Mouse (Mus musculus) cerebellum, adult (tissue): ENCODE measurements around the gene Rergl.

Experiments
- ATAC-seq: cut with Nextera tagmentation; 2 replicates; pipeline ENCODE4 v1.9.2; 2017; ENCODE audit warnings: mild to moderate bottlenecking, moderate library complexity, mixed read lengths; ENCODE audit not compliant: insufficient number of reproducible peaks, low FRiP score, low TSS enrichment

Rergl gene

DNA sequence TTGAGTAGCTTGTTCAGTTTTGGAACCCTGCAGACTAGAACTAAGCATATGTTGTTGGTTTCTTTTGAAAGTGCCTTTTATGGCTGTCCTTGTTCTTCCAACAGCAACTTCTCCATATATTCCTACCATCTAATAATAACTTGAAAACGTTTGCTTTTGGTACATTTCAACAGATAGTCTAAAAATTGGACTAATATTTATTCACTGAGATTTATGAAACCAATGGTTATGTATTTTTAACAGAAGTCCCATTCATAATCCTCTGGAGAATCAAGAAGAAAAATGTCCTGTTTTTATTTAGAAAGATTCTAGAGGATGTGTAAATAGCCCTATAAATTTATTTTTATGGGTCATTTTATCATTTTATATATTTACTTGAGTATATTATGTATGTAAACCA is at the start of gene Rergl:
Rergl (minus strand) TSS at position 101 of the 400 bp plus-strand sequence.
- no peak for ATAC-seq

DNA sequence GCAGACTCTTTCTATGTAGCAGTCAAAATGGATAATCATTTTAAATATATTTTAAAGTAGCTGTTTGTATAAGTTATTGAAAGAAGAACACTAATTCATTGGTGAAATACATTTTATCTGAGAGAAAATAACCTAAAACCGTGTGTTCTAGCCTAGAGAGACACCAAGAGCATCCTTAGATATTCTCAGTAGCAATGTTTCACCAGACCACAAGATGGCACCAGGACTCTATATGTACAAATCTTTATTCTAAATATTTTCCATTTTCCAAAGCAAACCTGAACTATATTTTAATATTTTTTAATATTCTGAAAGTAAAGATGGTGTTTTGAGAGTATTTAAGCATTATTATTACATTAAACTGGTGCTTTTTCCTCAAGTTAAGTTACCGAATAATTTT is 36.7 kb upstream of the Rergl start:
- ATAC-seq, result no peak

DNA sequence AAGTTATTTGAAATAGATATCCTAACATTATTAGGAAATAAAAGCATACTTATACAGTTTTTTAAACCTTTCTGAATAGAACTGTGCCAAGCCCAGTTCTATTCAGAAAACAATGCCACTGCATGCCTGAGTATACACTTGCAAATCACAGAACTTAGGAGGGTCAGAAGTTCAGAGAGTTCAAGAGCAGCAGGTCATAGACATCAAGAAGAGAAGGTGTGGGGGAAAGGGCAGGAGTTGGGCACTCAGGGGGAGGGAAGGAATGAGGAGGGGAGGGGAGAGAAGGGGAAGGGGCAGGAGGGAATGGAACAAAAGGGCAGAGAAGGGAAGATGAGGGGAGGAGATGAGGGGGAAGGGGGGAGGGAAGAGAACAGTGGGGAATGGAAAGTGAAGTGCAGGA is 23.6 kb upstream of the Rergl start:
- no peak for ATAC-seq

DNA sequence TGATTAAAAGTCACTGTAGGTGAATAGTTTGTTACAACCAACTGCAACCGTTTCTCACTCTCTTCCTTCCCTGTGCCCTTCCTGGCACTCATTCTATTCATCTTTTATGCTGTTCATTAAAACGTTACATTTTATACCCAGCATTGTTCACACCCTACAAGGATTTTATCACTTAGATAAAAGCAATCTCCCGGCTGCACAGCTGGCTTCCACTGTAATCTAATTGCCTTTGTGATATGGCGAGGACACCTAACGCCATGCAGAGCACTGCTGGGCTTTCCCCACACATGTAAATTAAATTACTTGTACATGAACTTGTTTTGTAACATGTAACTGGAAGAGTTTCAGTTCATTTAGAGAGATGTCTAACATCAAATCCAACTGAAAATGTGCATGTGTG is 22.5 kb upstream of the Rergl start:
- ATAC-seq, result no peak

DNA sequence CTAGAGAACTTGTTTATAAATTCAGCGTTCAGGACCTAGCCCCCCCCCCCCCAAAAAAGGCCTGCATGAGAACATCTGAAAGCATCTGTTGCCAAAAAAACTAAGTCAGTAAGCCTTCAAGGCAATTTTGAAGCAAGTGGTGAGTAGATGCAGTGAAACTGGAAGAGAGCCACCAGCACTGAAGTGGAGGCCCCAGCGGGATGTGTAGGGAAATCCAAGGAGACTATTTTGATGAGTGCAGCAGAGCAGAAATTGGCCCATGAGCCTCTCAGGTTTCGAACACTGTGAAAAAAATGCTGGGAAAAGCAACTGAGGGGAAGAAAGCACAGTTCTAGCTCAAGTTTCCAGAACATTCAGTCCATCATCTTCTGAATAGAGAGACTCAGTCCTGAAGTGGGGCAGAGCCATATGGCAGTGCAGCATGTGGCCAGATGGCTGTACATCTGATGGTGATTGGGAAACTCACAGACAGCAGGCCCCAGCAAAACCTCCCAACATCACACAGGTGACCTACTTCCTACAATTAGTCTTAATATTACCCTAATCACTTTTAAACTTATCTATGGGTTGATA is 13.2 kb upstream of the Rergl start:
- ATAC-seq, result peak; percentile 72; the same call in 1 of the 2 replicates

DNA sequence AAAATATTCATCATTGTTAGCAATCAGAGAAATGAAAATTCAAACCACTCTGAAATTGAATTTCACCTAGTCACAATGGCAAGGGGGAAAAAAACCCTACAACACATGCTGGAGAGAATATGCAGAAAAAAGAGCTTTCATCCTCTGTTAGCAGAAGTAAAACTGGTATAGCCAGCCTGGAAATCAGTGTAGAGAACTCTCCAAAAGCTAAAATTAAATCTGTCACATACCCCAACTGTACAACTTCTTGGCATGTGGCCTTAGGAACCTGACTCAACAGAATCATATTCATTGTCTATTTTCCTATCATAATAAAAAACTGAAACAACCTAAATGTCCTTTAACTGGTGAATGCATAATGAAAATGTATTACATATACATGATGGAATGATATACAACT is 22.0 kb downstream of the Rergl start:
- no peak for ATAC-seq

DNA sequence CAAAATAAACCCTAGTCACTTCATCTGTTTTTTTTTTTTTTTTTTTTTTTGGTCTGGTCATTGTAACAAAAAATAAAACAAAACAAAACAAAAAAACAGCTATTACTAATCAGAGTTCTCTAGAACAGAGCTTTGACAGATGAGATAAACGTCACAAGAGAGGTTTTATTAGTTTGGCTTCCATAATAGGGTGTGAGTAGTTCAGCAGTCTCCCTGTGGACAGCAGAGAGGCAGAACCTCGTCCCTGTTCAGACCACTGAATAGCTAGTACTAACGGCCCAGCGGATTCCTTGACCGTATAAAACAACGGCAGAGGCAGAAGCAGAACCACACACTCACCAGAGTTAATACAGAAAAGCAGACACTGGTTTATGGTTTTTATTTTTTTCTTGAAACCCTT is 36.8 kb downstream of the Rergl start:
- no peak for ATAC-seq

DNA sequence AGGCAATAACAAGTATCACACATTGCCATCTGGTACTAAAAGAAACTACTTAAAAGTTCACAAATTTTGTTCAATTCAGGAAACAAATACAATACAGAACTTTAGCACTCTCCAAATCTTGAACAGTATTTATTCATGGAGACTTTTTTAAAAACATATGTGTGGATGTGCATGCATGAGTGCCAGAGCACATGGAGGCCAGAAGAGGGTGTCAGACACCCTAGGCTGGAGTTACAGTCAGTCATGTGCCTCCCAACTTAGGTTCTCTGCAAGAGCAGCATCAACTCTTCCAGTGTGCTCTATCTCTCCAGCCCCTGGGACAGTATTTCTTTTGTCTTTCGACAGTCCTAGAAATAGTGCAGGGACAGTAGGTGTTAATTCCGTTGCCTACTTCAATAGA is 37.5 kb downstream of the Rergl start:
- no peak for ATAC-seq

DNA sequence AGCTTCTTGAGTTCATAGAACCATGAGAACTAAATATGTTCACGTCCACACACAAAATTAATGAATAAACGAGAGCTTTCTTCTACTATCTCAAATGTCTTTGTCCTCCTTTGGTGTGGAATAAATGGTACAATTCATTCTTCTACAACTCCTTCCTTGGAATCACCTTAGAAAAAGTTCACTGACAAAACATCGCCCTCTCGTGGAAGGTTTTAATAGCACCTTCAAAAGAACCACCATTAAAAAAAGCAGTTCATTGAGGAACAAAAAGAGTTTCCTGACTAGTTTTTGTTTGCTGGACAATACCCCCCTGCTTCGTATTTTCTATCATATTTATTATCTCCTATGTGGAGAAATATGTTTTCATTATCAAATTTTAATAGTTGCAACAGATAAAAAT is 40.7 kb downstream of the Rergl start:
- no peak for ATAC-seq

DNA sequence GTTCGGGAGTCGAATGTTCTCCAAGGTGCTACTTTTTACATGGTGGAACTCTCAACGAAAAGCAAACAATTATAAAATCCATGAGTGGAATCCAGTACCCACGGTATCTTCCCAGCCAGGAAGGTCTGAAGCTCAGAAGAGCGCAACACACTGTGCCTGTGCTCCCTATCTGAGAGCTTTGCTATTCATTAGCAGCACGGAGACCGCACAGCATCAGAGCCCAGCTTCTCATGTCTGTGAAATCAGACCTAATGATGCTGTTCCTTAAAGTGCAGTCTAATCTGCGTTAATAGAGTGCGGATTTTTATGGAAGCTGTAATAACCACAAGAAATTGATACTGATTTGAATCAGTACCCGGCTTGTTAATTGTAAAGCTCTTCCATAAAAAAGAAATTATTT is 41.3 kb downstream of the Rergl start:
- no peak for ATAC-seq

DNA sequence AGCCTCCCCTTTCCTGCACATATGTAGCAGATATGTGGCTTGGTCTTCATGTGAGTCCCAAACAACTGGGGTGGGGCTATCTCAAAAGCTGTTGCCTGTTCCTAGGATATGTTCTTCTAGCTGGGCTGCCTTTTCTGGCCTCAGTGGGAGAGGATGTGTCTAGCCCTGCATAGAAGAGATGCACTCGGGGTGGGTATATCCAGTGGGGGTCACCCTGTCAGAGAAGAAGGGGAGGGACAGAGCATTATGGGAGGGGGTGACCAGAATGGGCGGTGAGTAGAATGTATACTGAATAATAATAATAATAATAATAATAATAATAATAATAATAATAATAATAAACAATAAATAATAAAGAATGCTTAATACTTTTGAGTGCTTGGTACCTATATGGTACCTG is 57.8 kb downstream of the Rergl start:
- ATAC-seq, result no peak
